Mouse (Mus musculus) neural tube, embryonic 11.5 days (tissue): ENCODE measurements around the gene Nme1. TPM values are rescaled to one million over a fixed set of nuclear protein-coding genes. Genes with fewer than 3 reads are reported as not detected.

Experiments used
- ATAC-seq: fragments of 200-750 bp; cut with Nextera tagmentation; 2 replicates; pipeline ENCODE4 v1.8.0; 2017; ENCODE audit warnings: moderate number of reproducible peaks, mild to moderate bottlenecking, moderate TSS enrichment, moderate library complexity; ENCODE audit not compliant: insufficient read depth, low FRiP score, low TSS enrichment
- DNase-seq: peaks from one replicate; pipeline ENCODE4 v3.0.0-alpha.2; 2015; ENCODE audit warnings: low spot score
- H3K27ac ChIP-seq: fragments of 300-500 bp; sonication (generic); 2 replicates; pipeline ENCODE4 v1.5.1; 2014; ENCODE audit warnings: low read depth, mild to moderate bottlenecking, low read length
- H3K27me3 ChIP-seq: fragments of 300-500 bp; sonication (generic); 2 replicates; pipeline ENCODE4 v1.6.1; 2014; ENCODE audit warnings: mild to moderate bottlenecking, low read length, mixed read lengths; ENCODE audit not compliant: control insufficient read depth, insufficient read depth
- H3K36me3 ChIP-seq: fragments of 300-500 bp; sonication (generic); 2 replicates; pipeline ENCODE4 v1.6.1; 2014; ENCODE audit warnings: mild to moderate bottlenecking, low read length, moderate library complexity, mixed read lengths; ENCODE audit not compliant: control insufficient read depth, insufficient read depth
- H3K4me1 ChIP-seq: fragments of 300-500 bp; sonication (generic); 2 replicates; pipeline ENCODE4 v1.6.1; 2014; ENCODE audit warnings: low read length, mixed read lengths; ENCODE audit not compliant: control insufficient read depth, insufficient read depth
- H3K4me2 ChIP-seq: fragments of 300-500 bp; sonication (generic); 2 replicates; pipeline ENCODE4 v1.6.1; 2014; ENCODE audit warnings: low read depth, mild to moderate bottlenecking, moderate library complexity
- H3K4me3 ChIP-seq: fragments of 300-500 bp; sonication (generic); 2 replicates; pipeline ENCODE4 v1.5.1; 2014; ENCODE audit warnings: low read depth, low read length
- H3K9ac ChIP-seq: fragments of 300-500 bp; sonication (generic); 2 replicates; pipeline ENCODE4 v1.6.1; 2014; ENCODE audit warnings: mild to moderate bottlenecking, low read length
- H3K9me3 ChIP-seq: fragments of 300-500 bp; sonication (generic); 2 replicates; pipeline ENCODE4 v1.6.1; 2016; ENCODE audit warnings: low read length; ENCODE audit not compliant: control insufficient read depth
- WGBS: fragments of 180-500 bp; shearing (Covaris S2); extraction: QIAGEN DNeasy Blood & Tissue Kit; methylation state at CpG from one replicate; pipeline ENCODE4 v1.1.7; 2014; 5-methylcytosine and 5-hydroxymethylcytosine counted together
- polyA plus RNA-seq: library from polyadenylated mRNA; unstranded; fragments of >200 nt; fragmentation: Nextera tagmentation; extraction: Ambion mirVana; gene quantifications from 2 replicates; pipeline ENCODE4 v1.2.1, GENCODE M21; 2014

Gene Nme1
- polyA plus RNA-seq, 1 experiment from 2014 or later, result 275 TPM

GRCm38 (mm10) chr11:93994531-93994930 lies 26.2 kb upstream of the Nme1 start:
- peak overlapping the region; percentile 93; the same call in 1 of the 2 replicates for H3K4me2 ChIP-seq
- no peak for ATAC-seq
- H3K36me3 ChIP-seq, result no peaks in the 10 kb centered on the region
- WGBS, result 75% methylated on average over 5 of the region's 5 CpGs
- peaks cover 12% of the 10 kb centered on the region for H3K4me1 ChIP-seq
- no peak overlapping the region for H3K27ac ChIP-seq
- H3K9me3 ChIP-seq, result no peaks in the 10 kb centered on the region
- no peak for DNase-seq
- no peaks in the 10 kb centered on the region for H3K27me3 ChIP-seq
- H3K4me3 ChIP-seq, result peak overlapping the region; percentile 91; the same call in 1 of the 2 replicates
- H3K9ac ChIP-seq, result no peak overlapping the region

DNA sequence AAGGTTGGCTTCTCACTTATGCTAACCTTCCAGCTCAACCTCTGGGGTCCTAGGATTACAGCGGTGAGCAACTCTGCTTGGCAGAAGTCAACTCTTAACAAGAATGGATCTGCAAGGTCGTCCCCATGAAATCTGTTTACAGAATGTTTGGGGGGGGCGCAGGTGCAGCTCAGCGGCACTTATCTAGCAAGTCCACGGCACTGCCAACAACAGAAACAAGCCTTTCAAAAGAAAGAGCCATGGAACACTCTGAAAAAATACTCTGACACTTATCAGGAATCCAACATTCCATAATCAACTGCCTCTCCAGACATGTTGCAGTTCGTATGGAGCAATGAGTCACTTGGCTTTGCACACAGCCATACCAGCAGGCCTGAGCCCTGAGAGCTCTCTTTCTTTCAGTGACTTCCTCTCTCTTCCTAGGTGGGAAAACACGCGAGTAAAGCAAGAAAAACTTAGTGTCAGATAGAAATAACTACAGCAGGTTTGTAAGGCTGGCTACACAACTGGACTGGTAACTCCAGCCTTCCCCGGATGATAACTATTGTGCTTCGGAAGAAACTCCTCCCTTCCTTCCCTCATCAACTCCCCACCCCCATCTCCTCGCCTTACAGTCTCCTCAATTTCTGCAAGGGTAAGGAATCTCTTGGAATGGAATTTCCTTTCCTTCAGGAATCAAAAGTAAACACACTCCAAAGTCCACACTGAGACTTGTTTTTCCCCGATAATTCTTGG lies 20.2 kb upstream of the Nme1 start:
- H3K4me2 ChIP-seq, result no peak overlapping the region
- DNase-seq (no peak), ATAC-seq (no peak)
- WGBS, result 70% methylated on average over 12 of the region's 12 CpGs
- H3K9me3 ChIP-seq, result no peaks in the 10 kb centered on the region
- H3K27me3 ChIP-seq, result no peaks in the 10 kb centered on the region
- H3K4me1 ChIP-seq, result no peaks in the 10 kb centered on the region
- no peaks in the 10 kb centered on the region for H3K36me3 ChIP-seq
- H3K4me3 ChIP-seq, result no peak overlapping the region
- H3K27ac ChIP-seq, result no peak overlapping the region
- H3K9ac ChIP-seq, result no peak overlapping the region

DNA sequence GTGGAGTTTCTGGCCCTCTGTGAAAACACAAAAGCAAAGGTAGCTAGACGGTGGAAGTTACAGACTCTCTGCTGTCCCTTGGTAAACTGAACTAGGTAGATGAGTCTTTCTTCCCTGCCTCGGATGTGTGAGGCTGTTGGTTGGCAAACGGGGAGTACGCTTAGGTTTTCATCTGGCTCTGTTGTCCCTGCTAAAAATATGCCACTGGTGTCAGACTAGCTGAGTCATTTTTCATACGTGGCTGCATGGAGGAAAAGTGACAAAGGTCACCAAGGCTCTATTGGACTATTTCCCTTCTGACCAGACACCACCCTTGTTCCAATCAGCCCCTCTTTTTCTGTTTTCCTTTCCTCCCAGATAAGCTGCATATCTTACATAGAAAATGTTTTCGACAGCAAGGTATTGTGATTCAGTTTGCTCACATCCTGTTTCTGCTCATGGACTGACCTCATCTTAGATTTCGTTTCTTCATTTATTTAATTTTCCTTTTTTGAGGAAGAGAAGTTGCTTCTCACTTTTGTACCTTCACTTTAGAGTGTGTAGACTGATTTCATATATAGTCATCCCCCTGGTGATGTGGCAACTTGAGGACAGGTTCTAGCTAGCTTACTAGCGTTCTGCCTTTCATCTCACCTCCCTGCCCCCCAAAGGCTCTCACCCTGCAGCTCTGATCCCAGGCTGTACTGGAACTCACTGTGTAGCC lies 19.5 kb upstream of the Nme1 start:
- H3K4me1 ChIP-seq, result no peaks in the 10 kb centered on the region
- no peak overlapping the region for H3K4me2 ChIP-seq
- H3K27me3 ChIP-seq, result no peaks in the 10 kb centered on the region
- no peaks in the 10 kb centered on the region for H3K9me3 ChIP-seq
- WGBS, result 78% methylated on average over 8 of the region's 8 CpGs
- no peak overlapping the region for H3K27ac ChIP-seq
- ATAC-seq, result no peak
- DNase-seq, result no peak
- H3K9ac ChIP-seq, result no peak overlapping the region
- H3K36me3 ChIP-seq, result no peaks in the 10 kb centered on the region
- no peak overlapping the region for H3K4me3 ChIP-seq

DNA sequence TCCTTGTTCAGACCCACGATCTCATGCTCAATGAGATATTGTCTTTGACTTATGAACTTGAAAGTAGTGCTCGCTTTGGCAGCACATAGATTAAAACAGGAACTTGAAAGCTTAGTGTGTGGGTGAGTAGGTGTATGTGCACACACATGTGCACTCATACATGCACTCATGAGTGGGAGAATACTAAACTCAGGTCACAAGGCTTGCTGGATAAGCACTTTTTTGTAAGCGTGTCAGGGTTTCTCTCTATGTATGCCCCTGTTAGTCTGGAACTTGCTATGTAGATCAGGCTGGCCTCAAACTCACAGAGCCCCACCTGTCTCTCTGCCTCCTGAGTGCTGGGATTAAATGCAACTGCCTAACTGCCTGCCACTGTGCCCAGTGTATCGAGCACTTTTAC lies 18.7 kb upstream of the Nme1 start:
- ATAC-seq (no peak), DNase-seq (no peak)
- no peaks in the 10 kb centered on the region for H3K36me3 ChIP-seq
- no peaks in the 10 kb centered on the region for H3K27me3 ChIP-seq
- H3K4me2 ChIP-seq, result no peak overlapping the region
- WGBS, result 86% methylated on average over 4 of the region's 4 CpGs
- H3K27ac ChIP-seq, result no peak overlapping the region
- no peak overlapping the region for H3K4me3 ChIP-seq
- no peak overlapping the region for H3K9ac ChIP-seq
- H3K4me1 ChIP-seq, result no peaks in the 10 kb centered on the region
- no peaks in the 10 kb centered on the region for H3K9me3 ChIP-seq

GRCm38 (mm10) chr11:93986298-93986697 lies 18.0 kb upstream of the Nme1 start:
- ATAC-seq, result no peak
- no peak overlapping the region for H3K9ac ChIP-seq
- H3K4me2 ChIP-seq, result no peak overlapping the region
- no peaks in the 10 kb centered on the region for H3K9me3 ChIP-seq
- no peak overlapping the region for H3K4me3 ChIP-seq
- no peaks in the 10 kb centered on the region for H3K36me3 ChIP-seq
- DNase-seq, result no peak
- H3K27ac ChIP-seq, result no peak overlapping the region
- no peaks in the 10 kb centered on the region for H3K4me1 ChIP-seq
- H3K27me3 ChIP-seq, result no peaks in the 10 kb centered on the region

DNA sequence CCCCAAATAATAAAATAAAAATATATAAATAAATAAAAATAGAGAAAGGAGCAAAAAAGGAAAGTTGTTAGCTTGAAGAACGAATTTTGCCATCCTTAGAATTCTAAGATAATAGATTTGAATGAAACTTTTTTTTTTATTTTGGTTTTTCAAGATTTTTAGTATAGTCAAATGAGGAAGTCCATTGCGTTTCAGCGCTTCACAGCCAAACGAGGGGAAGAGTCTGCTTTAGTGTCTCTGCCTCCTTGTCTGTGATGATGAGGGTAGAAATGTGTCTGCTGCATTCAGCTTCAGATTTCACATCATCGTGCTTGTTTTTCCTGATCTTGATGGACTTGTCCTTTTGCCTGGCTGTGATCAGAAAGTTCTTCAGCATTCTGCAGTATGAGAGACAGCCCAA lies 16.9 kb upstream of the Nme1 start:
- Histone ChIP-seq H3K9ac (no peak overlapping the region), H3K4me2 (no peak overlapping the region), H3K36me3 (no peaks in the 10 kb centered on the region), H3K27ac (no peak overlapping the region), H3K27me3 (no peaks in the 10 kb centered on the region), H3K9me3 (no peaks in the 10 kb centered on the region), H3K4me3 (no peak overlapping the region), H3K4me1 (no peaks in the 10 kb centered on the region)
- WGBS, result 86% methylated on average over 5 of the region's 5 CpGs
- DNase-seq (no peak), ATAC-seq (no peak)

- DNase-seq (no peak), ATAC-seq (no peak)
- no peak overlapping the region for H3K4me3 ChIP-seq
- H3K27me3 ChIP-seq, result no peaks in the 10 kb centered on the region
- no peaks in the 10 kb centered on the region for H3K4me1 ChIP-seq
- no peak overlapping the region for H3K4me2 ChIP-seq
- H3K27ac ChIP-seq, result no peak overlapping the region
- no peak overlapping the region for H3K9ac ChIP-seq
- no peaks in the 10 kb centered on the region for H3K36me3 ChIP-seq
- H3K9me3 ChIP-seq, result no peaks in the 10 kb centered on the region
- 86% methylated on average over 3 of the region's 3 CpGs for WGBS
Measured at GRCm38 (mm10) chr11:93984619-93985018, 16.3 kb upstream of the Nme1 start.

DNA sequence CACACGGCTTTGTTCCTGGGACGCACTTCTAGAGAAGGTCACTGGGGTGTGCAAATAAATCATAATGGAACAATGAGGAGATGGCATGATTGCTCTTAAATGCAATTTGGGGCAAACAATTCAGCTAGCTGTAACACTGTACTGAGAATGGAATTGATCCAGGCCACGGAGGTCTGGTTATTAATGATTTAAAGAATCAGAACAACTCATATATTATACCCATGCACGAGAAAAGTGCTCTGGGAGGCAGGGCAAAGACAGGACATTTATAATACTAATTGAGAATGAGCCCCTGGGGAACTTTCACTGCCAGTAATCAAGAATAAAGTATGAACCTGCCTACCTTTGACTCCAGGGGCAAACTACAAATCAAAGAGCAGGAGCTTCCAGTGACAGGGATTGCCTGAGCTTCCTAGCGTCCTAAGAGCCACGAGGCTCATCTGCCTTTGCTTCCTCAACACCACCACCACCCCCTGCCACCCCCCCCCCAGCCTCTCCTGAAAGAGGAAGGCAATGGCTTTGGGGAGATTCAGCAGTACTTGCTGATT lies 11.3 kb upstream of the Nme1 start:
- H3K4me3 ChIP-seq, result no peak overlapping the region
- H3K4me2 ChIP-seq, result no peak overlapping the region
- ATAC-seq (no peak; the same call in 1 of the 2 replicates), DNase-seq (no peak)
- no peak overlapping the region for H3K27ac ChIP-seq
- H3K9ac ChIP-seq, result no peak overlapping the region
- H3K9me3 ChIP-seq, result no peaks in the 10 kb centered on the region
- H3K36me3 ChIP-seq, result no peaks in the 10 kb centered on the region
- no peaks in the 10 kb centered on the region for H3K27me3 ChIP-seq
- no peaks in the 10 kb centered on the region for H3K4me1 ChIP-seq
- whole genome bisulfite sequencing, result 29% methylated on average over 6 of the region's 6 CpGs

GRCm38 (mm10) chr11:93972951-93973350 lies 4.6 kb upstream of the Nme1 start:
- ATAC-seq (no peak), DNase-seq (no peak)
- H3K9ac ChIP-seq, result no peak overlapping the region
- H3K27ac ChIP-seq, result no peak overlapping the region
- WGBS, result 96% methylated on average over 5 of the region's 5 CpGs
- H3K27me3 ChIP-seq, result no peaks in the 10 kb centered on the region
- H3K36me3 ChIP-seq, result no peaks in the 10 kb centered on the region
- H3K4me1 ChIP-seq, result peaks cover 4% of the 10 kb centered on the region; the same call in 1 of the 2 replicates
- H3K4me2 ChIP-seq, result no peak overlapping the region
- no peak overlapping the region for H3K4me3 ChIP-seq
- no peaks in the 10 kb centered on the region for H3K9me3 ChIP-seq
